Mouse (Mus musculus) lung, embryonic 15.5 days (tissue): Measurements from ENCODE around the gene Hmgcl. TPM values are rescaled to one million over a fixed set of nuclear protein-coding genes. Genes with fewer than 3 reads are reported as not detected.

Experiments used
- ATAC-seq: fragments of 200-750 bp; cut with Nextera tagmentation; 2 replicates; pipeline ENCODE4 v1.8.0; 2017; ENCODE audit warnings: moderate number of reproducible peaks, borderline replicate concordance; ENCODE audit not compliant: low FRiP score, low TSS enrichment; ENCODE audit errors: extremely low read depth
- H3K27ac ChIP-seq: fragments of 300-500 bp; sonication (generic); 2 replicates; pipeline ENCODE4 v1.5.1; 2015; ENCODE audit warnings: moderate library complexity, mild to moderate bottlenecking, inconsistent platforms
- H3K27me3 ChIP-seq: fragments of 300-500 bp; sonication (generic); 2 replicates; pipeline ENCODE4 v1.6.1; 2015; ENCODE audit warnings: inconsistent platforms
- H3K36me3 ChIP-seq: fragments of 300-500 bp; sonication (generic); 2 replicates; pipeline ENCODE4 v1.6.1; 2015; ENCODE audit warnings: inconsistent platforms
- H3K4me1 ChIP-seq: fragments of 300-500 bp; sonication (generic); 2 replicates; pipeline ENCODE4 v1.6.1; 2015; ENCODE audit warnings: inconsistent platforms
- H3K4me2 ChIP-seq: fragments of 300-500 bp; sonication (generic); 2 replicates; pipeline ENCODE4 v1.6.1; 2015; ENCODE audit warnings: inconsistent platforms, mild to moderate bottlenecking, moderate library complexity
- H3K4me3 ChIP-seq: fragments of 300-500 bp; sonication (generic); 2 replicates; pipeline ENCODE4 v1.5.1; 2015; ENCODE audit warnings: mild to moderate bottlenecking, inconsistent platforms
- H3K9ac ChIP-seq: fragments of 300-500 bp; sonication (generic); 2 replicates; pipeline ENCODE4 v1.6.1; 2015; ENCODE audit warnings: inconsistent platforms
- H3K9me3 ChIP-seq: fragments of 300-500 bp; sonication (generic); 2 replicates; pipeline ENCODE4 v1.6.1; 2016; ENCODE audit warnings: inconsistent platforms
- WGBS: fragments of 180-500 bp; shearing (Covaris S2); methylation state at CpG from one replicate; pipeline ENCODE4 v1.1.7; 2015; 5-methylcytosine and 5-hydroxymethylcytosine counted together
- polyA plus RNA-seq: library from polyadenylated mRNA; unstranded; fragments of >200 nt; fragmentation: Nextera tagmentation; extraction: Ambion mirVana; gene quantifications from 2 replicates; pipeline ENCODE4 v1.2.1, GENCODE M21; 2015

Hmgcl gene
- polyA plus RNA-seq, 1 experiment from 2014 or later, result 76.1 TPM

GRCm38 (mm10) chr4:135949475-135949874 lies 3.2 kb downstream of the Hmgcl start:
- WGBS, result 69% methylated on average over 10 of the region's 10 CpGs
- no peak for ATAC-seq
- Histone ChIP-seq H3K4me2 (no peak overlapping the region), H3K4me1 (peaks cover 23% of the 10 kb centered on the region), H3K9ac (no peak overlapping the region), H3K36me3 (peaks cover 19% of the 10 kb centered on the region), H3K4me3 (no peak overlapping the region), H3K27me3 (no peaks in the 10 kb centered on the region), H3K9me3 (no peaks in the 10 kb centered on the region), H3K27ac (0 out of 2 replicates have a peak overlapping the region, but pooled peaks have one; percentile 17)

- Histone ChIP-seq H3K4me3 (no peak overlapping the region), H3K27me3 (no peaks in the 10 kb centered on the region), H3K36me3 (peaks cover 23% of the 10 kb centered on the region), H3K9ac (no peak overlapping the region), H3K4me2 (no peak overlapping the region), H3K9me3 (no peaks in the 10 kb centered on the region), H3K4me1 (peaks cover 23% of the 10 kb centered on the region), H3K27ac (0 out of 2 replicates have a peak overlapping the region, but pooled peaks have one; percentile 17)
- 50% methylated on average over 6 of the region's 6 CpGs for whole genome bisulfite sequencing
- ATAC-seq, result 0 out of 2 replicates have a peak, but pooled peaks have one; percentile 12
Measured at GRCm38 (mm10) chr4:135949911-135950310, 3.7 kb downstream of the Hmgcl start.

GRCm38 (mm10) chr4:135950365-135950764 lies 4.1 kb downstream of the Hmgcl start:
- ATAC-seq, result no peak
- 61% methylated on average over 6 of the region's 6 CpGs for WGBS
- Histone ChIP-seq H3K4me2 (no peak overlapping the region), H3K4me1 (peaks cover 23% of the 10 kb centered on the region), H3K27me3 (no peaks in the 10 kb centered on the region), H3K9ac (no peak overlapping the region), H3K4me3 (no peak overlapping the region), H3K9me3 (no peaks in the 10 kb centered on the region), H3K36me3 (peaks cover 26% of the 10 kb centered on the region), H3K27ac (no peak overlapping the region)

GRCm38 (mm10) chr4:135951505-135951904 lies 5.3 kb downstream of the Hmgcl start:
- peaks cover 32% of the 10 kb centered on the region for H3K36me3 ChIP-seq
- H3K4me1 ChIP-seq, result peaks cover 18% of the 10 kb centered on the region
- ATAC-seq, result no peak
- H3K4me3 ChIP-seq, result no peak overlapping the region
- H3K27ac ChIP-seq, result no peak overlapping the region
- 93% methylated on average over 3 of the region's 3 CpGs for WGBS
- no peak overlapping the region for H3K4me2 ChIP-seq
- H3K9me3 ChIP-seq, result no peaks in the 10 kb centered on the region
- H3K27me3 ChIP-seq, result no peaks in the 10 kb centered on the region
- H3K9ac ChIP-seq, result no peak overlapping the region

GRCm38 (mm10) chr4:135953179-135953578 lies 6.9 kb downstream of the Hmgcl start:
- Histone ChIP-seq H3K27ac (no peak overlapping the region), H3K9ac (no peak overlapping the region), H3K4me1 (peaks cover 11% of the 10 kb centered on the region; the same call in 1 of the 2 replicates), H3K36me3 (peaks cover 32% of the 10 kb centered on the region), H3K4me3 (no peak overlapping the region), H3K4me2 (no peak overlapping the region), H3K9me3 (no peaks in the 10 kb centered on the region), H3K27me3 (no peaks in the 10 kb centered on the region)
- ATAC-seq, result no peak
- WGBS, result 82% methylated on average over 3 of the region's 3 CpGs

GRCm38 (mm10) chr4:135954241-135954640 lies 8.0 kb downstream of the Hmgcl start:
- H3K27me3 ChIP-seq, result no peaks in the 10 kb centered on the region
- WGBS, result 15% methylated on average over 2 of the region's 2 CpGs
- no peak for ATAC-seq

GRCm38 (mm10) chr4:135955886-135956285 lies 9.6 kb downstream of the Hmgcl start:
- ATAC-seq, result no peak
- Histone ChIP-seq H3K36me3 (peaks cover 46% of the 10 kb centered on the region), H3K4me1 (no peaks in the 10 kb centered on the region), H3K27ac (no peak overlapping the region), H3K4me2 (no peak overlapping the region), H3K9me3 (no peaks in the 10 kb centered on the region), H3K4me3 (no peak overlapping the region), H3K27me3 (no peaks in the 10 kb centered on the region), H3K9ac (no peak overlapping the region)
- WGBS, result 74% methylated on average over 9 of the region's 9 CpGs

More at GRCm38 (mm10) chr4:135954241-135954640, 8.0 kb downstream of the Hmgcl start:
- Histone ChIP-seq H3K9me3 (no peaks in the 10 kb centered on the region), H3K4me2 (no peak overlapping the region), H3K27ac (no peak overlapping the region), H3K4me3 (no peak overlapping the region), H3K9ac (no peak overlapping the region), H3K36me3 (peaks cover 34% of the 10 kb centered on the region), H3K4me1 (peaks cover 9% of the 10 kb centered on the region; the same call in 1 of the 2 replicates)

GRCm38 (mm10) chr4:135958354-135958753 lies 12.1 kb downstream of the Hmgcl start:
- H3K9ac ChIP-seq, result no peak overlapping the region
- H3K27ac ChIP-seq, result no peak overlapping the region
- no peak overlapping the region for H3K4me2 ChIP-seq
- no peak for ATAC-seq
- no peaks in the 10 kb centered on the region for H3K9me3 ChIP-seq
- H3K4me3 ChIP-seq, result no peak overlapping the region
- H3K27me3 ChIP-seq, result no peaks in the 10 kb centered on the region
- 46% methylated on average over 8 of the region's 8 CpGs for WGBS
- peaks cover 29% of the 10 kb centered on the region for H3K36me3 ChIP-seq
- peaks cover 8% of the 10 kb centered on the region; the same call in 1 of the 2 replicates for H3K4me1 ChIP-seq

GRCm38 (mm10) chr4:135960717-135961116 lies 14.5 kb downstream of the Hmgcl start:
- peaks cover 17% of the 10 kb centered on the region for H3K4me1 ChIP-seq

GRCm38 (mm10) chr4:135961709-135962108 lies 15.5 kb downstream of the Hmgcl start:
- H3K4me1 ChIP-seq, result peaks cover 17% of the 10 kb centered on the region
- no peak overlapping the region for H3K9ac ChIP-seq
- H3K4me2 ChIP-seq, result no peak overlapping the region
- 87% methylated on average over 5 of the region's 5 CpGs for WGBS
- no peak overlapping the region for H3K4me3 ChIP-seq
- no peak for ATAC-seq
- no peaks in the 10 kb centered on the region for H3K9me3 ChIP-seq
- H3K36me3 ChIP-seq, result peaks cover 22% of the 10 kb centered on the region
- no peak overlapping the region for H3K27ac ChIP-seq
- no peaks in the 10 kb centered on the region for H3K27me3 ChIP-seq

More at GRCm38 (mm10) chr4:135960717-135961116, 14.5 kb downstream of the Hmgcl start:
- Histone ChIP-seq H3K27ac (no peak overlapping the region), H3K4me2 (no peak overlapping the region), H3K27me3 (no peaks in the 10 kb centered on the region), H3K4me3 (no peak overlapping the region), H3K36me3 (peaks cover 18% of the 10 kb centered on the region; the same call in 1 of the 2 replicates), H3K9ac (no peak overlapping the region), H3K9me3 (no peaks in the 10 kb centered on the region)
- 22% methylated on average over 5 of the region's 5 CpGs for WGBS
- ATAC-seq, result no peak

- Histone ChIP-seq H3K36me3 (peaks cover 27% of the 10 kb centered on the region), H3K4me2 (peak overlapping the region; percentile 94; the same call in 1 of the 2 replicates), H3K9me3 (no peaks in the 10 kb centered on the region), H3K4me3 (0 out of 2 replicates have a peak overlapping the region, but pooled peaks have one; percentile 89), H3K9ac (no peak overlapping the region), H3K4me1 (peaks cover 17% of the 10 kb centered on the region), H3K27me3 (no peaks in the 10 kb centered on the region), H3K27ac (0 out of 2 replicates have a peak overlapping the region, but pooled peaks have one; percentile 93)
- no peak for ATAC-seq
- 78% methylated on average over 7 of the region's 7 CpGs for WGBS
Measured at GRCm38 (mm10) chr4:135962198-135962597, 15.9 kb downstream of the Hmgcl start.

- peak; percentile 2; the same call in 1 of the 2 replicates for ATAC-seq
Measured at GRCm38 (mm10) chr4:135962946-135963345, 16.7 kb downstream of the Hmgcl start.

More at GRCm38 (mm10) chr4:135962946-135963345, 16.7 kb downstream of the Hmgcl start:
- Histone ChIP-seq H3K9ac (peak overlapping the region; percentile 80), H3K9me3 (no peaks in the 10 kb centered on the region), H3K4me1 (peaks cover 17% of the 10 kb centered on the region), H3K27ac (peak overlapping the region; percentile 93), H3K27me3 (no peaks in the 10 kb centered on the region), H3K4me3 (peak overlapping the region; percentile 89), H3K36me3 (peaks cover 34% of the 10 kb centered on the region), H3K4me2 (peak overlapping the region; percentile 94)
- WGBS, result 5% methylated on average over 15 of the region's 15 CpGs
